Mouse (Mus musculus): ENCODE measurements at regions not wholly inside any gene's neighbourhood (a gene's known extent, or its start where the extent isn't known, plus 50 kb on each side); places are given as distances from the start of the nearest gene placed in this dataset.

DNA sequence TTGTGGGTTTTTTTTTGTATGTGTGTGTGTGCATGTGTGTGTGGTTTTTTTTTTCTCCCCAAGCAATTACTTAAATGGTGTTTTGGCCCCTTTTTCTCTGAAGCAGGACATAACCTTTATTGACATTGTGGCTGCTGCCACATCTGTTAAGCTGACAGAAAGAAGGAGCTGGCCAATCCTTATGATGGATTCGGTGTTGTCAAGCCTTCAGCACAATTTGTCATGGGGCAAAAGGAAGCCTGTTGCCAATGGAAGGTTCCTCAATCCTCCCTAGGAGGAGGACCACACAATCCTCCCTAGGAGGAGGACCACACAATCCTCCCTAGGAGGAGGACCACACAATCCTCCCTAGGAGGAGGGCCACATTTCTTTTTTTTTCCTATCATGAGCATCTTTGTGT, 371.0 kb downstream of the Nuf2 start:
- DNase-seq (ENCODE audit: extremely low spot score in 1 of 2, low spot score in 1 of 2): no peak

DNA sequence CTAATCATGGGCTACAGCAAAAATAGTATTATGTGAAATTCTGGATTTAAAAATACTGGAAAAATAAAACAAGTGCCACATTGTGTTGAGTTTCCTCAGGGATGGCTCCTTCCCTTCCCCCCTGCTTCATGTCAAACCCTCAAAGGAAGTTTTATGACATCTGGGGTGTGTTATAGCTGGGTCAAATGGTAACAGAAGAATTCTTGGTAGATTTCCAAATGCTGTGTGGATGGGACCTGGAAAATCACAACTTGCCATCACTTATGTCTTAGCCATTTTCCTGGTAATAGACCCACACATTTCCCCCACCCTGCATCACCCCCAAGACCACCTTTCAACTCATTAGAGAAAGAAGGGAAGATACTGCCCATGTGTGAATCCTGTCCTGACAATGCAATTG, 371.5 kb downstream of the Nuf2 start:
- DNase-seq (ENCODE audit: extremely low spot score in 1 of 2, low spot score in 1 of 2): no peak

GRCm38 (mm10) chr1:169157496-169157895, 373.8 kb downstream of the Nuf2 start:
- no peak for DNase-seq (ENCODE audit: extremely low spot score in 1 of 2, low spot score in 1 of 2)

- DNase-seq (ENCODE audit: extremely low spot score in 1 of 2, low spot score in 1 of 2): no peak
Observed at GRCm38 (mm10) chr1:169156875-169157274, 374.4 kb downstream of the Nuf2 start.

DNA sequence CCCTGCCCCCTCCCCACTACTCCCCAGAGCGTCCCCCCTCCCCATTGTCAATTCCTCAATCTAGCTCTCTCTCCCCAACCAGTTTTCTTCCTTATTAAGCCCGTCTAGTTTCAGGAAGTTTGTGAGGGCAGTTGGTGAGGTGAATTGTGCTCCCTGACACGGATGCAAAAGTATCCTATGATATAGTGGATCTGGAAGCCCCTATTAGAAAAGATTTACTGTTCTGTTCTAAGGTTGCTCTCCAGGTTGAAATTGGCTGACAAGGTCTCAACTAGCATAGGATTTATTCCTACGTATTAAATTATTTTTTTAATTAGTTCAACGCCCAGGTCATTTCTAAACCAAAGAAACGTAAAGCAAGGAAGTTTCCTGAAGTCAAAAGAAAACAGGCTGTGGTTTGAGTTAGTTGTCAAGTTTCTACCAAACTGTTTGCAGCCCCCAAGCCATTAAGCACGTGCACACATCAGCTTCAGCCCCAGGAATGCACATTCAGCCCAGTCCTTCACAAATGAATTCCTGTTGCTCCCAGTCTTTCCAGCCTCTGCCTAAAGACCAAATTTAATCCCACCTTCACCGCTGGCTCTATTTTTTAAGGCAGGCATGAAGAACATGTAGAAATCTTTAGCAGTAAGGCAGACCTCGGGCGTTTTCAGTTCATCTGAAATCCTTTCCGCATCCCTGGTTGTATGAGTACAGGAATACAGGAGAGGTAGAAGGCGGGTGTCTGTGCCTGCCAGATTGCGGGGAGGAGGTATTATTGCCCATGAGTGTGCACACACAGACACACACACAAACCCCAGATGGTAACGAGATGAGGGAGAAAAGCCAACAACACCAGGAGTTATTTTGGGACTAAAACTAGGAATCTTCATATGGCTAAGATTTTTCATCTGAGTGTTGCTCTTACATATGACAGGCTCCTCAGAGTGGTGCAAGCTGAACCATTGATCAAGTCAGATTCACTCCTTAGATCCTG, 375.5 kb downstream of the Nuf2 start:
- peak; percentile 78 to 85 for DNase-seq (ENCODE audit: extremely low spot score in 1 of 2, low spot score in 1 of 2)

DNA sequence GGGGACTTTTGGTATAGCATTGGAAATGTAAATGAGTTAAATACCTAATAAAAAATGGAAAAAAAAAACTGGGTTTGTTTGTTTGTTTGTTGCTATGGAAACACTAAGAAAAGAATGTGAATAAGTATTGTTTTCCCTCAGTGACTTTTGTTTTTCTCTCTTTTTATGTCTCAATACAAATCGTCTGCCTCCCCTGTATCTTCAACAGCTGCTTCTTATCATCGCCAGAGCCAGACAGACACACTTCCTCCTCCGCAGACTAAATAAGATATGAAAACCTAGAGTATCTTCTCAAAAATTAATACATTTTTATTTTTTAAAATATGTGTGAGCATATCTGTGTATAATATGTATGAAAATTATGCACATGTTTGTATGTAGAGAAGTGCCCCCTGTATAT, 389.0 kb downstream of the Nuf2 start:
- no peak for DNase-seq (ENCODE audit: extremely low spot score in 1 of 2, low spot score in 1 of 2)

- DNase-seq (ENCODE audit: extremely low spot score in 1 of 2, low spot score in 1 of 2): no peak
Observed at GRCm38 (mm10) chr1:169140056-169140455, 391.2 kb downstream of the Nuf2 start.

DNA sequence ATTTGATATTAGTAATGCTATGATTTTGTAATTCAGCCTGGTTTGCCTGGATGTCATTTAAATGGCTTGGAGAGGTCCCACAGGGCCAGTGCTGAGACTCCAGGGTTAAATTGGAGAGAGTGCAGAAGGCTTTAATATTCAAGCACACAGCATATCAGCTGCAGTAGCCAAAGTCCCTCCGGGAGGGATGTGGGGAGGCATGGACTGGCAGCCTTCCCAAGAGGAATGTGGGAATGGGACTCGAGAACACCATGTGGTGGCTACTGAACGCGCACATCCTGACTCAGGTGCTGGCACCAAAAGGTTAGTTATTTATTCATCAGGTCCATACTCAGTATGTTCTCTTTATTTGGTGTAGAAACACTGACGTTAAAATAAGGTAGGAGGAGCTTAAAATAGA, 391.8 kb downstream of the Nuf2 start:
- no peak for DNase-seq (ENCODE audit: extremely low spot score in 1 of 2, low spot score in 1 of 2)

DNA sequence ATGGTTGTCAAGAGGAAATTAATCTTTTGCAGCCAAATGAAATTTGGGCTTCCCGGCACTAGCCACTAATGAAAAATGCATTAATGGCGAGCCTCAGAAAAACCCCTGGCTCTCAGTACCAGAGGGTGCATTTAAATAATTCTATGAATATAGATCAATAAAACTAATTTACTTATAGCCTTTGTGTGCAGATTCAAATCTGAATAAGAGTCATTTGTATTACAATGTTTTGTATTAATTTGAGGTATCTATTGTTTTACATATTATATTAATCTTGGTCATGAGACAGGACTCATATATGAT, 392.1 kb downstream of the Nuf2 start:
- no peak for DNase-seq (ENCODE audit: extremely low spot score in 1 of 2, low spot score in 1 of 2)

DNA sequence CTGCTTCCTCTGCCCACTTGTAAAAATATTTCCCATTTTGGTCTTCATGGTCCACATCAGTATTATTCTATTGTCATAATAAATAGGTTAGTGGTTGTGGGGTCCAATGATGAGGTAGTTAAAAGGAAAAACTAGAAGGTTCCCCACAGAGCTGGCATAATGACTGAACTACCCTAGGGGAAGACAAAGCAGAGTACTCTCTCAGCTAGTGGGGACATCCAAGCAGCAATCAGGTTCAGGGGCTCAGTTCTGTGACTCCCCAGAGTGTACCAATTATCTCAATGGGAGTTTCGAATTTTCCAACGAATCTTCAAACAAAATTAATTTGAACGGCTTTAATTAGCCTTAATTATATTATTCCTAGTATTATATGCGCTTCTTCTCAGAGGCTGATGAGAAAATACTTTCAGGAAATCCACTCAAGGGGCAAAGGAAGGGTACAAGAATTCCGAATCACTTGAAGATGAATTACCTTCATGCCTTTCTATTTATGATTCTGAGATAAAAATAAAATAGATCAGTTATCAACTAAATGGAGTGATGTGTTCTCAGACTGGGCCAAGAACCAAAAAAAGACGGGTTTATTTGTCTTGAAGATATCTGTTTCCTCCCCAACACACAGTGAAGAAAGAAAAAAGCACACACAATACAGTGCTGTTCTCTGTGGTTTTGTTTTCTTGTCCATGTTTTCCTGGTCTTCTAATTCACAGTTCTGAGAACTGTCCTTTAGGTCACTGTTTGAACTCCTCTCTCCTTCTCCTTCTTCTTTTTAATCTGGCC, 392.7 kb downstream of the Nuf2 start:
- no peak for DNase-seq (ENCODE audit: extremely low spot score in 1 of 2, low spot score in 1 of 2)

- DNase-seq (ENCODE audit: extremely low spot score in 1 of 2, low spot score in 1 of 2): no peak
Observed at GRCm38 (mm10) chr1:169135542-169135941, 395.7 kb downstream of the Nuf2 start.

DNA sequence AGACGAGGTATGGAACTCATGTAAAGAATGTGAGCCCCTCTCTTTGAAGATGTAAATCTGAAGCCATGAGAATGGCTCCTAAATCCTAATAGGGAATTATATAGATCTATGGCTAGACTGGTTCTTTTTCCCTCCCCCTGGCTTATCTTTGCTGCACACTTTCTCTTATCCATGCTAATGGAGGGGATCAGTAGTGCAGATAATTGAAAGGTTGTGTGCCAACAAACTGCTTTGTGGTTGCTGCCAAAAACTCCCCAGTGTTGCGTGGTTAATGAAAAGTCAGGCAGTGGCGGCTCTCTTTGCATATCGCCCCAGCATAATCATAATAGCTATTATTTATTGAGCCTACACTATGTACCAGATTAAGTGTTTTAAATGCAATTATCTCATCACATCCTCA, 427.6 kb downstream of the Nuf2 start:
- no peak for DNase-seq (ENCODE audit: extremely low spot score in 1 of 2, low spot score in 1 of 2)

- DNase-seq (ENCODE audit: extremely low spot score in 1 of 2, low spot score in 1 of 2): peak in 1 of 2 experiments; percentile 38
Observed at GRCm38 (mm10) chr1:169103113-169103512, 428.2 kb downstream of the Nuf2 start.

GRCm38 (mm10) chr1:169099221-169099620, 432.0 kb downstream of the Nuf2 start:
- no peak for DNase-seq (ENCODE audit: extremely low spot score in 1 of 2, low spot score in 1 of 2)

DNA sequence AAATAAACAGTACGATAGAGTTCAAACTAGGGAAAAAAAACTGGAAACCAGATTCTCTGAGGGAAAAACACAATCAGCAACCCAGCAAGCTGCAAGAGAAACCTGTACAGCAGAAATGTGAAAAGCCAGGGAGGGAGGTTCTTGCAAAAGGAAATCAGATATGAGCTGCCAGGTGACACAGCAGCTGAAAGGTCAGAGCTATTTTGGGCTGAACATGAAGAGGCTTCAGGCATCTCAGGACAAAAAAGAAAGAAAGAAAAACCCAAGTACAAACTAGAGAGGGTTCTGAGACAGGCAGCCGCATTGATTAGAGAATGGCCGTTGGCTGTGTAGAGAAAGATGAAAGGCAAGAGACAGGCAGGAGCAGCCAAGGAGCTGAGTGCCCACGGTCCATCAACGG, 434.5 kb downstream of the Nuf2 start:
- no peak for DNase-seq (ENCODE audit: extremely low spot score in 1 of 2, low spot score in 1 of 2)

DNA sequence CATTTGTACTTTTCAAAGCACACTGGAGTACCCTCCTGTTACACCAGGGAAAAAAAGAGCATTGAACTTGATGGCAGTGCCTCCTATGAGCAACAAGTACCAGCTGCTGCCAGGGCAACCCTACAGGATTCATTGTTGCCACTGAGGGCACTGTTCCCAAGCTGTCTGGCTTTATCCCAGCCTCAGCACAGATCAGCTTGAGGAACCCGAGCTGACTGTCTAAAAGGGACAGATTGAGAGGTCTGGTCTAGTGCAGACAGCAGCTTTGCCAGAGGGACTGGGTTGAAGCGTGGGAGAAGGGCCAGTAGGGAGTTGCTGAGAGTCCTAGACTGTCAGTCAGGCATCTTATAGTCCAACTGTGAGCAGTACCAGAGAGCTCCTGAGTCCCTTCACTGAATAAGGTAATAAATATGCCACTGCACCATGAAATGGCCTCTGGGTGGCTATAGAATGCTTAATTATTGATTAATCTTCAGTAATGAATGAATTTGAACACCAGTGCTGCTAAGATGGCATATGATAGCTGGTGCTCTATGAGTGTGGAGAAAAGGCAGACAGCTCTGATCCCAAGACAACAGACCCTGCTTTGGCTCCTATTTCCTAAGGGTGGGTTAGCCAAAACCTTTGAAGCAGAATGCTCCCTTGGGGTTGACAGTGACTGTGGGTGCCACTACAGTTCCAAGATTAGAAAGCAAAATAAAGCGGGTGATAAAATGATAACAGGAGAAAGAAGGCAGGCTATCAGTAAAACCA, 437.5 kb downstream of the Nuf2 start:
- peak in 1 of 2 experiments; percentile 17 for DNase-seq (ENCODE audit: extremely low spot score in 1 of 2, low spot score in 1 of 2)

DNA sequence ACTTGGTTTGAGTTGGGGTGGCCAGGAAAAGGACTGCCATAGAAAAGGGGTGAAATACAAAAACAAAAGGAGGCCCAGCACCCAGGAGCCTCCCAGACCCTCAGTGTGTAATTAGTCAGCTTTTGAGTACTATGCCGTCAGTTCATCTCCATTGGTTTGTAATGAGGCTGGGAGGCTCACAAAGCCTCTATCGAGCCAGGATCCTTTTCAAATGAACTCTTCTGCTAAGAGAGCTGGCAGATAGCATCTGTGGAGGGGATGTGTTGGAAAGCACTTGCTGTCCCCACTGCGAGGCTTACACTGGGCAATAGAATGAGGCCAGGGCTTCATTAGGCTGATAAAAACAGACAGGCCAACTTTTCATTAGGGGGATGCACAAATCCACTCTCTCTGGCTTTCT, 445.2 kb downstream of the Nuf2 start:
- no peak for DNase-seq (ENCODE audit: extremely low spot score in 1 of 2, low spot score in 1 of 2)

DNA sequence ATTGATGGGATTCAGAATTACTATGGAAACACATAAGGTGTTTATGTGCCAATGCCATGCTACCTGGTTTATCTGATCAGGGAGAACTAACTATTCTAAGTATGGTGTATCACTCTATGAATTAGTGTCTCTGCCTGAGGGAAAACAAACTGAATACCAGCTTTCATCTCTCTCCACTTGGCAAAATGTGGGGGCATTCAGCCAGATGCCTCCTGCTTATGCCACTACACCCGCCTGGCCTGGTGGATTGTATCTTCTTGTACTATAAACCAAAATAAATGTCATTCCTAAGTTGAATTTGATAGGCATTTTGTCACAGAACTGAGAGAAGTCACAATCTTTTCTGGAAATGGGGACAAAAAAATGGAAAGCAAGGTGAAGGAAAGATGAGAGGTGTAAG, 450.6 kb downstream of the Nuf2 start:
- DNase-seq (ENCODE audit: extremely low spot score in 1 of 2, low spot score in 1 of 2): no peak

DNA sequence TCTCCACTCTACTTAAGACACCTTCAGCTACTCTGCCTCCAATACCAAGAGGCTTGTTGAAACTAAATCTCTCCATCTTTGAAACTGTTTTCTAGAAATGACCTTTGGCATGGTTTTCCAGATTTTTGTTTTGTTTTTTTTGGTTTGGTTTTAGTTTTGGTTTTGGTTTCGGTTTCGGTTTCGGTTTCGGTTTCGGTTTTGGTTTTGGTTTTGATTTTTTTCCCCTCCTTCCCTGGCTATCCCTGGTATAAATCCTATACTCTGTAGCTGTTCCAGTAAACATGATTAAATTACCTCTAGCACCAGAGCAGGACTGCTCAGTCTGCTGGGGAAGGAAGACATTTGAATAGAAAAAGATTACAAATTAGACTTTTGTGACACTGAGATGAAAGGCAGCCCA, 454.0 kb downstream of the Nuf2 start:
- no peak for DNase-seq (ENCODE audit: extremely low spot score in 1 of 2, low spot score in 1 of 2)

DNA sequence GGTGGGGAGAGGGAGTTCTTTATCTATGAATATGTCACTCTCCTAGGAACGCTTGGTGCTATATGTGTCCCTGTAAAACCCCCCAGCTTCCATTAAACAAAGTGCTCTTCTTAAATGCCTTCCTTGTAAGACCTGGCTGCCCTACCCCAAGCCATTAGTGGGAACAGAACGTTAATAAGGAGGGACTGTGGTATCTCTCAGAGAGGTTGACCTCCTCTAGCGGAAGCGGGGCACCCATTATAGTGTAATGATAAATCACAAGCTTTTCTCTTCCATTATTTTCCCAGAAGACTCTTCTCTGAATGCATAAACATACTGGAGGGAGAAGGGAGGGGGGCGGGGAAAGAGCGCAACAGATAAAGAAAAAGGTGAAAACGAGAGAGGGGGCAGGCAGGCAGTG, 455.3 kb downstream of the Nuf2 start:
- no peak for DNase-seq (ENCODE audit: extremely low spot score in 1 of 2, low spot score in 1 of 2)

GRCm38 (mm10) chr1:169071366-169071765, 459.9 kb downstream of the Nuf2 start:
- no peak for DNase-seq (ENCODE audit: extremely low spot score in 1 of 2, low spot score in 1 of 2)

Data from frontal cortex, adult 2 months (tissue).